Mouse (Mus musculus) brain, embryonic 14.5 days (tissue): ENCODE results near the gene Ccdc142.

Experiments used
- CTCF ChIP-seq: fragments of 200-500 bp; IDR thresholded peaks from 2 replicates; pipeline ENCODE4 v1.5.1; 2012; ENCODE audit warnings: inconsistent platforms, mild to moderate bottlenecking, moderate library complexity, borderline replicate concordance; ENCODE audit not compliant: insufficient read depth, insufficient read length; ENCODE audit errors: extremely low read depth
- POLR2A ChIP-seq: fragments of 200-500 bp; IDR thresholded peaks from 2 replicates; pipeline ENCODE4 v1.6.1; 2012; ENCODE audit warnings: mild to moderate bottlenecking, inconsistent platforms, borderline replicate concordance; ENCODE audit not compliant: poor library complexity, insufficient read depth, insufficient read length, severe bottlenecking; ENCODE audit errors: extremely low read depth

- TF ChIP-seq CTCF (no peak), POLR2A (no peak)
Observed at GRCm38 (mm10) chr6:83118825-83119733, 17.7 kb downstream of the Ccdc142 start.
